Mouse (Mus musculus) erythroid progenitor cell, adult 5-6 weeks (primary cell): ENCODE data around the gene Ablim2. TPM values are rescaled to one million over a fixed set of nuclear protein-coding genes. Genes with fewer than 3 reads are reported as not detected.

Experiments used
- ATAC-seq: replicated peaks from 2 replicates; pipeline ENCODE4 v1.8.0; 2016; ENCODE audit warnings: moderate number of reproducible peaks, mild to moderate bottlenecking, moderate TSS enrichment, inconsistent platforms; ENCODE audit not compliant: poor library complexity, low FRiP score, severe bottlenecking
- total RNA-seq, 2 experiments: library from RNA; stranded (forward) in 1 of 2; stranded (reverse) in 1 of 2; fragments of 150-400 nt in 1 of 2; fragments of 186-747, 209-891 nt in 1 of 2; gene quantifications; 2 replicates each; pipeline versions ENCODE4 v1.2.3 to v1.2.4; 2015 to 2017; ENCODE audit warnings: low replicate concordance in 2 of 2

The Ablim2 gene
- total RNA-seq, 2 experiments from 2014 or later, result not detected

DNA sequence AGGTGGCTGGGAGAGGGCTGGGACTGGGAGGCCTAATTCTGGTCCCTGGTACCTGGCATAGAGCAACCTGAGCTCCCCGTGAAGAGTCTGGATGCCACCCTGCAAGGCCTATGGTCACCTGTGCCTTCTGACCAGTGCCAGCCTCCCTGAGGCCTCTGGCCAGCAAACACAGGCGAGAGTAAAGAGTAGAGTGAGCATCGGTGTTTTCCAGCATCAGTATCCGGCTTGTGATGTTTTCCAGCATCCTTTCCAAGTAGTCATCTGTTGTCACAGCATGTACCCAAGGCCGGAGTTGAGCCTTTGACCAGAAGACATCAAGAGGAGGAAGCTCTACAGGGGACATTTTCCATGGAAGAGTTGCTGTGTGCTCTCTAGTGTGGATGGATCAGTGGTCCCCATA is 45.7 kb downstream of the Ablim2 start:
- no peak for ATAC-seq

DNA sequence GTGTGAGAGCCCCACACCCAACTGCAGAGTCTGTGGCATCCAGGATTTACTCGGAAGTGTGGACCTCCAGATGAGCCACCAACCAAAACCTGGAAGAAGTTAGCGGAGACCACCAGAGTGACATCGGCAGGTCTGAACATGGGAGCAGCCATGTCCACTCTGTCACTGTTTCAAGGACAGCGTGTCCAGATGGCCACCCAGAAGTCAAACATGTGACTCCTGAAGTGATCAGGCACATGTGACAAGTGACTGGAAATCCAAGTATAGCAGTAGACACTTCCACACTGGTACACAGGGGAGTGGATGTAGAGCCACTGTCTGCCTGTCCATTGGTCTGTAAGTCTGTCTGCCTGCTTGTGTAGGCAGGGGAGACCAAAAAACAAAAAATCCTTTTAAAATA is 47.0 kb downstream of the Ablim2 start:
- ATAC-seq, result no peak

DNA sequence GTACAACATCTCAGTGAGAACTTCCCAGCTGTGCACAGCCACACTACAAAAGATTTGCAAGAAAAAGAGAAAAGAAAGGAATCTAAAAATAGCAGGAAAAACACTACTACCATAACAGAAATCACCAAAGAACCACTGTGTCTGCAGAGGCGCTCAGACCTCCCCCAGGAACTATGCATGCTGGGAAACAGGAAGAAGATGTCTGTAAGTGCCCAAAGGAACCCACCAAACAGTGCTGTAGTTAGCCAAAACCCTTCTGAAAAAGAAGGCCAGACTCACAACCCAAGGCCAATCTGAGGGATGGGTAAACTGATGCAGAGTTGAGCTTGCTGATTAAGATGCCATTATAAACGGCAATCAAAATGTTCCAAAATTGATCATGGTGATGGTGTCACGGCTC is 47.5 kb downstream of the Ablim2 start:
- no peak for ATAC-seq

DNA sequence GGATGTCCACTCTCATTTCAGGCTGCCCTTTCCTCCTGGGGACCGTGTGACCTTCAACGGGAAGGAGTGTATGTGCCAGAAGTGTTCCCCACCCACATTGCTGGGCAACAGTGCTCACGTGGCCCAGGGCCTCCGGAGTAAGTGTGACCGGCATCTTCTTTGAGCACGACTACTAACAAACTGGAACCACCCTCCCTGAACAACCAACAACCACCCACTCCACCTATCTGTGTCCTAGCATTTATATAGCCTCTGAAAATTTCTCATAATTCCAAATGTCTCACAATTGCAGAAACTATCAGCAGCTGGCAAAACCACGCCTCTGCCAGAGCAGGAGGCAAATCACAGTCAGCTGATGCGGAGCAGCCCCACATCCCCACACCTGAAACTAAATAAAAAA is 49.3 kb downstream of the Ablim2 start:
- ATAC-seq, result no peak

DNA sequence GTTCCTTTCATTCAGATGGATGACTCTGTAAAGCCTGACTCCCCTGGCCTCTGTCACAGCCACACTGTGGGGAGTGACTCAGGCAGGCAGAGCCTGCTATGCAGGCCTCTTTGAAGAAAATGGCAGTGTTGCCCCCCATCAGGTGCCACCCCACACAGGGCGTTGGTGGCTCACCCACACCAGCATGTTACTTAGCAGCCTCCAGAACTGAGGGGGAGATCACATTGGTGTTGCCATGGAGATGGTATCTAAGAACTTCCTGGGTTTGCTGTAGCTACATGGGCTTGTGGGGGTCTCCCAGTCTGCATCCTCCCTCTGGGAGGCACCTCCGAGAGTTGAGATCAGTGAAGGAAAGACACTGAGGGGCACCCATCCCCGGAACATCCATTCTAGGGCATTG is 52.8 kb downstream of the Ablim2 start:
- ATAC-seq, result no peak

DNA sequence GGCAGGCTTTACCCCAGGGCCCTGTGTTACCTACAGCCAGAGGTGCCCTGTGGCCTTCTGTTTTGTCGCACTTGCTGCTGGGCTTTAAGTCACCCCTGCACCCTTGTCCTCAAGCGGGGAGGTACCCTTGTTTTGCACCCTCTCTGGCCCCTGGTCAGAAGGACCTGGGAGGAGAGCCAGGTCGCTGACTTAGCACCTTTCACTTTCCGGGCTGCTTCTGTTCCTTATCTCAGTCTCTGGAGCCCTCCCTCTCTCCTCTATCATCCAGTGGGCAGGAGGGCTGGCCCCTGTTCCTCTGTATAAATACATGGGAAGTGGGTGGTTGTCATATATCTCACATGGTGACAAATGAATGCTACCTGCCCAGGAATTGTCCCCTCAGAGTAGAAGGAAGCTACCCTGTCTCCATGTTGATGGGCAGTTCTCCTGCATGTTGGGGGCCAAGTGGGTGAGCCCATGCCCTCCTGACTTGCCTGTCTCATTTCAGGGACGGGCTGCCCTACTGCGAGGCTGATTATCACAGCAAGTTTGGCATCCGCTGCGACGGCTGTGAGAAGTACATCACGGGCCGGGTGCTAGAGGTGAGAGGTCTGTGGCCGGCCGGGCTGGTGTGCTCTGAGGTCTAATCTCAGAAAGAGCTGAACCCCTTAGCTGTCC is 54.1 kb downstream of the Ablim2 start:
- no peak for ATAC-seq

DNA sequence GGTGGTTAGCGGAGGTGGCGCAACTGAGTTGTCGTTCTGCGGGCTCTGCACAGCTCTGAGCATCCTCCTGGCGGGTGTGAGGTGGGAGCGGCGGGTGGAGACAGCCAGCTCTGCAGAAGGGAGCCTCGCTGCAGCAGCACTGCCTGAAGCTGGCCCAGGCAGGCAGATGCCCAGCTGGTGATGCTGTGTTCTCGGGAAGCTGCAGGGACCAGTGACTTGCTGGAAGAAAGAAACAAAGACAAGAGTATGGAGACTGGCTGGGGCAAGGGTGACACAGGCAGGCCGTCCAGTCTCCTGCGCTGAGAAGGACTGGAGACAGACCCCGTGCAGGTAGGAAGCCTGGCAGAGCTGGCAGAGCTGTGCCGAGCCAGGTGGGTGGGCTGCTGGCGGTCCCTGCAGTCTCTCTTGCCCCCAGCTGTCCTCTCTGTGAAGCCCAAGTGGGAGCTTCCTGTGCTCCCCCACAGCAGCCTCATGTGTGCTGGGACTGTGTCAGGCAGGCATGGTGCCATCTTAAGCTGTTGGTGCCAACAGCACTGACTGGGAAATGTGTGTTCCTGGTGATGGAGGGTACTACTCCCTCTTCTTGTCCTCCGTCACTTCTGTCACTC is 56.8 kb downstream of the Ablim2 start:
- no peak for ATAC-seq

DNA sequence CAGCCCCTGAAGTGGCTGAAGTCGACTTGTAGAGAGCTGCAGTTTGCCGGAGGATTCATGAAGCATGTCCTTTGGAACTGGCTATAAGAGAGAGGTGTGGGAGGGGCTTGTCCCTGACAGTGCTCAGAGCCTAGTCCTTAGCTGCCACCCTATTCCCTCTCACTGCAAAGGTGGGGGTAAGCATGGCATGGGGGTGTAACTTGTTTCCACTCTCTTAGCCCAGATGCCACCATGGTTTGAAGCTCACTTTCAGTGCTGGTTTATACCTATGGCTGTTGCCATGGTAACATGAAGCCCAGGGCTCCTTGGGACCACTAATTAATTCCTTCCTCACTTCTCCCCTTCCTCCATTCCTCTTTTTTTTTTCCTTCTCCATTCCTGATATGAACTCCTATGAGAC is 57.4 kb downstream of the Ablim2 start:
- ATAC-seq, result no peak

DNA sequence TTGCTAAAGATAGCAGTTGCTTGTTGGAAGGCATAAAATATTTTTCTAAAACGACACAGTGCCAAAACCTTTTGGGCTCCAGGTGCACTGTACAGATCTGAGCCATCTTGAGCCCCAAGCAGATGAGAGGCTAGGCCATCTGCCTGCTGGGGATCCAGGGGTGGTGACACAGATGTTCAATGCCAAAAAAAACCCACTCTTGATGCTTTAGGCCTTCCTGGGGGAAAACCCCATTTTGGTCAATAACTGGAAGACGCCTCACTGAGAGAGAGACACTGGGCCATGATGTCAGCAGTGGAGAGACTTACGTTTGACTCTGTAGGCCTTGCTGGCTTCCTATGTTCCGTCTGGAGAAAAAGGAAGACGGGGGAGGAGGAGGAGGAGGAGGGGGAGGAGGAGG is 59.6 kb downstream of the Ablim2 start:
- ATAC-seq, result no peak

DNA sequence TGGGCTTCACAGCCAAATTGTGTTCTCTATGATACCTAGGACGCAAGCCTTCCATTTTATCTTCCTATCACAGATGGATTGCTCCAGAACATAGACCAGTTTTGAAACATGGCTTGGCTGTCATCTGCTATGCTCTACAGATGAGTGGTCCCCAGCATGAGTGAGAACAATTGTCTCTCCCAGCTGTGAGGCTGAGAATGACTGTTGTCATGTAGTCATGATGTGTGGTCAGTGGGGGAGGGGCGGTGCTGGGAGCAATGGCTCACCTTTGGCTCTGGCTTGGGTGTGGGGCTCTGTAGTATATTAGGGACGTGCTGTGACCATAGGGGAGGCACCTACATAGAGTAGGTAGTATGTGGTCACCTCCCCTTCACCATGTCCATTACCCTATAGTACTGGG is 60.2 kb downstream of the Ablim2 start:
- ATAC-seq, result no peak

DNA sequence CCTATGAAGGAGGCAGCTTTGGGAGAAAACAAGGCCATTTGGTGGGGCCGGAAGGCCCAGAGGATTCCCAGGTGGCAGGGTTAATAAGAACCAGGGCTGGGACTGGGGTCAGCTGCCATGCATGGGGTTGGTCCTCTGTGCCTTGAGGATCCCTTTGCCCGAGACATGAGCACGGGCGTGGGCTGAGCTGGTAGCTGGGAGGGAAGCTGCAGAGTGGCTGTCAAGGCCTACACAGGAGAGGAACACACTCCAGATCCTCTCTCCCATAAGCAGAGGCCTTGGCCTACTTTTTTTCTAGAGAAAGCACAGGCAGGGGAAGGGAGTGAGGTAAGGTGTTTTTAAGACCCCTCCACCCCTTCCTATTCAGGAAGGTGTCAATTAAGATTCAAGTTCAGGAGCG is 65.0 kb downstream of the Ablim2 start:
- ATAC-seq, result no peak

DNA sequence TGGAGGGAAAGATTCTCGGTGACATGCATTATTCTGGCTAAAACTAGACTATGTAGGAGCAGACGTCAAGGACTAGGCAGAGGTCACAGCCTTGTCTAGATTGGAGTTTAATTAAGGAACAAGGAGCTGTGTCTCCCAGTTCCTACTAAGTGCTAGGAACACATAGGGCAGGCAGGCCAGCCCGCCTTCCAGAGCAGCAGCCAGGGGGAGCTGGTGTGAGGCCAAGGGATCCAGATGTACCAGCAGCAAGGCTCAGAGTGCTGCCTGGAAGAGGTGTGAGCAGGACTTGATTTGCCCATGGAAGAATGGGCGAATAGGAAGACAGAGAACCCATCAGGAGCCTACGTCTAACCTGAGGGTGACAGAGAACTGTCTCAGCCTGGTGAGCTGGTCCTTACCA is 68.8 kb downstream of the Ablim2 start:
- no peak for ATAC-seq

DNA sequence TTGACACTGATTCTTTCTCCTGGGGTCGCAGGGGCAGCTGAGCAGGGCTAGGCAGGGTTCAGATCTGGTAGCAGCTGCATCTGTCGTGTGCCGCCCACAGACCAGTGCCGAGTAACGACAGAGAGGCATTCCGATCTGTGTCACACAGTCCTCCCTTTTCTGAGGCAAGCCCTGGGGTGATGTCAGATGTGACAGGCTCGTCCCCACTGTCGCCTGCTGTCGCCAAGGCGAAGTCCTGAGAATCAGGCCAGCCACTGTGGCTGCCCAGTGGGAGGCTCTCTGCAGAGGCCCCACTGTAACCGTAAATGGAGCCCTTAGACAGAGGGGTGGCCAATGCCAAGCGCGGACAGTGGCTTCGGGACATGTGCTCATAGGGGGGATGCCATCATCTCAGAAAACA is 69.4 kb downstream of the Ablim2 start:
- ATAC-seq, result no peak

DNA sequence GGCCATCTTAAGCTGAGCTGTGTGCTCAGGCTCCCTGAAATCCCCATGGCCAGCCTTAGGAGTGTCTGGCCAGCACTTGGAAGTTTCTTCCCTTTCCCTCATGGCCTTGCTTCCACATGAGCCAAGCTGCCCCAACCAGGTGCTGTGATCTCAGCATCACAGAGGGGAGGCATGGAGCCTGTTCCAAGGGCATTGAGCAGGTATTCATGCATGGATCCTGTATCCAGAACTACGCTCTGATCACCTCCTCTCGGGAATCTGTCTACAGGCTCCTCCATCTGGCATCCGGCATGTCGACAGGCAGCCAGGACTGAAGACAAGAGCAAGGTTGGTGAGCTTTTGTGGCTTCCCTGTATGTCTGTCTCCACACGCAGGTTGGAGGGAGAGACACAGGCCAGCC is 70.2 kb downstream of the Ablim2 start:
- ATAC-seq, result no peak

DNA sequence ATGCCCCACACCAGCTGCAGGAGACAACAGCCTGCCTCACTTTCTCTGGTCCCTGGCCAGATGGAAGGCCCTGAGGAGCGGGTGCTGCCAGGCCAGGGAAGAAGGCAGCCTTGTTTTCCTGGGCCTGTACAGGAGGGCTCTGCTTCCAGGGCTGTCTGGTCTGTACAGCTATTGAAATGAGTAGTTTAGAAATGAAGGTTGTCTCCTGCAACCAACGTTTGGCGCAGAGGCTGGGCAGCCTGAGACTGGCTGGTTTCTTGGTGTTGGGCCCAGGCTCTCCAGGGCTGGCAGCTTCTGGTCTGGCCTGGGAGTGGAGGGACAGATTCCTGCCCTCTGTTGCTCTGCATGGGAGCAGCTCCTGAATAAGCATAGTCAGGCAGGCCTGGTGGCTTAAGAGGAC is 72.4 kb downstream of the Ablim2 start:
- ATAC-seq, result no peak

DNA sequence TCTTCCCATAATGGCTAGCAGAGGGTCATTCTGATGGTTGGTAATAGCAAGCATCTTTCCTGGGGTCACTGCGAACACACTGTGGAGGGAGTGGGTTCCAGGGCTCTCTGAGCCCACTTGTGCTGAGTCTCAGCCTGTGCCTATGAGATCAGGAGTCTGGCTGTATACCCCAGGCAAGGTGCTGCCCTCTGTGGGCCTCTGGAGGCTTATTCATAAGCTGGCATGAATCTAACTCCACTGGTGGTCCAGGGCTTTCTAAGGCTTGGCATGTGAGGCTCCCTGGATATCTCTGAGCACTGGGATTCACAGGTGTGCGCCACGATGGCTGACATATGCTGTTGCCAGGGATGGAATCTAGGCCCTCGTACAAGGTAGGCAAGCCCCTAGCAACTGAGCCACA is 76.2 kb downstream of the Ablim2 start:
- ATAC-seq, result no peak

DNA sequence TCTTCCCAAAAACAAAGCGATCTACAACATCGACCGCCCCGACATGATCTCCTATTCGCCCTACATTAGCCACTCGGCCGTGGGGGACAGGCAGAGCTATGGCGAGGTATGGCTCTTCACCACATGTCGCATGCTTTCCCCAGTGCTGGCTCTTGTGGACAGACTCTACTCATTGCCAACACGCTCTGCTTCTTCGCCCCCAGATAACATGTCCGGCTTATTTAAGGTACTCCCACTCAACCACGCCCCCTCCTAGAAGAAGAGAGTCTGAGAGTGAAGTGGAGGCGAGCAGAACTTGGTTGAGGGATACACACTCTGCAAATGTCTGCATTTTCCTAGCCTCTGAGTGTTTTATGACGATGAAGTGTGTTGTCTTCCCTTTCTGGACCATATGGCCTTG is 79.3 kb downstream of the Ablim2 start:
- no peak for ATAC-seq

DNA sequence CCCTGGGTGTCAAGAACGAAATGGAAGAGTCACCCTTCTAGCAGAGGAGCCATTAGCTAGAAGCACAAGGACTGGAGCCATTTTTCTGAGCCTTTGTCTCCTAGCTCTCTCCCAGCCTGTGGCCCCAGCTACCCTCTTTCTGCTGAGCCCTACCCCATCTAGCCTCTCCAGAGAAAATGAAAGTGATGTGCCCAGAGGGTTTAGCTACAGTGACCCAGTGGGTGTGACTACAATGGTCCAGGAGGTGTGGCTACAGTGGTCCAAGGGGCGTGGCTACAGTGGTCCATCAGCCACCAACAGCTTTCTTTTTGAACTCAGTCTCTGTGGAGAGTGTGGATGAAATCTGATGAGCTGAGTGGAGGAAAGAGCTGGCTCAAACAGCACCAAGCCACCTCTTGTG is 81.6 kb downstream of the Ablim2 start:
- ATAC-seq, result no peak

DNA sequence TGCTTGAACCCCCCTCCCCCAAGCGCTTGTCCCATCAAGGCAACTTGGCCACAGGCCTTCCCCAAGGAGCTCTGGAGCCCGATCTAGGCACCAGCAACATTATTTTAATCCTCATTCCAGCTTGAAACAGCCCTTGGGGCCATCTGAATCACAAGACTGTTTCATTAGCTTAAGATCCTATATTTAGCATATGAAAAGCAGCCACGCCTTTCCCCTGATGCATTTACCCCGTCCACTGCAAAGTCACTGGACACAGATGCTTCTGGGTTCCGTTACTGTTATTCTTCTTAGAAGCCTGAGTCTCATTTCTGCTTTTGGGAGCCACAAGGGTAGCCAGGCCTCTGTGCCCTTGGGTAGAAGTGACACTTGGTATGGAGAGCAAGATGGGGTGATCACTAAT is 93.8 kb downstream of the Ablim2 start:
- ATAC-seq, result no peak

DNA sequence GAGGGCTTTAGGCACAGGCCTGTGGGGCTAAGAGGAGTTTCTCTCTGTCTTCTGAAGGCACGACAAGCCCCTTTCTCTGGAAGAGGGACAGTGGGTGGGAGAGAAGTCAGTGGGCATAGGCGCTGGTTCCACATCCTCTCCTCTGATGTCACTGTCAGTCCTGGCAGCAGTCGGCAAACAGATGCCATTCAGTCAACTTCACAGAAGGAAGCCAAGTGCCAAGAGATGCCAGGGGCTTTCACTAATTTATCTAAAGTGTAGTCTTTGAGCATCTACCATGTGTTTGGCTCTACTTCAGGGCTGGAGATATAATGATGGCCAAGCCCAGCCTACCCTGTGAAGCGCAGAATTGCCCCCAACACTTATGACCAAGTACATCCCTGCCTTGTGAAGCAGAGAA is 95.8 kb downstream of the Ablim2 start:
- no peak for ATAC-seq

DNA sequence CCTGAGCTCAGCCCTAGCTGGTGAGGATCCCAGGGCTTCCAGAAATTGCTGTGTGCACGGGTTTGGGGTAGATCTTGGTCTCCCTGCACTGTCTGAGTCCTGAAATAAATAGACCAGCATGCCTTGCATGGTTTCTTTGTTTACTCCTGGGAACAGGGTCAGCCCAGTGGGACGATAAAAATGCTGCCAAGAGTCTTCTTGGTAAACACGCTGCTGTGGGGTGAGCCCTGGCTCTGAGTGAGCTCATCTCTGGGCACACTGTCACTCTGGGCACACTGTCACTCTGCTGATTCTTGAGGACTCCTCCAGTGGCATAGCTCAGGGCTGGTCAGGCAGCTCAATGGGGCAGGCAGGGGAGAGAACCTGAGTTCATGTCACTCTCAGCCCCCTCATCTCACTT is 98.6 kb downstream of the Ablim2 start:
- ATAC-seq, result no peak

DNA sequence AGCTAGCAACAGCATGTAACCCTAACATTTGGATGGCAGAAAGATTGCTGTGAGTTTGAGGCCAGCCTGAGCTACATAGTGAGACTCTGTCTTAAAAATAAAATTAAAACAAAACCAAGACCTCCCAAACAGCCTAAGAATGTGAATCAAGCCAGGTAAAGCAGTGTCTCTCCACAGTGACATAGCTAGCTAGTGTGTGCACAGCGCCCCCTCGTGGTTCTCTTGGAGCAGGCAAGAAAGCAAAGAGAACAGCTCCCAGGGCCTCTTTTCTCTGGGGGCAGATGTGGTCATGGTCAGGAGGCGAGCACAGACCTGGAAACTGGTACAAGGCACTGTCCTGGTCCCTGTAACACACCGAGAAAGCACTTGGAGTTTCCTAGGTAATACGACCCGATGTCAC is 100.4 kb downstream of the Ablim2 start:
- ATAC-seq, result no peak
